Mouse (Mus musculus): ENCODE measurements around the gene Npas3.

Gene Npas3

GRCm38 (mm10) chr12:54005546-54005945, 757.1 kb downstream of the Npas3 start:
- no peak for DNase-seq

GRCm38 (mm10) chr12:54015304-54015703, 766.8 kb downstream of the Npas3 start:
- peak; percentile 6 for DNase-seq

- no peak for DNase-seq
These were observed 769.5 kb downstream of the Npas3 start for GRCm38 (mm10) chr12:54017949-54018348.

GRCm38 (mm10) chr12:54019979-54020378, 771.5 kb downstream of the Npas3 start:
- no peak for DNase-seq

- DNase-seq, result no peak
These were observed 786.3 kb downstream of the Npas3 start for GRCm38 (mm10) chr12:54034666-54035346.

- DNase-seq, result no peak
These were observed 789.1 kb downstream of the Npas3 start for GRCm38 (mm10) chr12:54037602-54038001.

- no peak for DNase-seq
These were observed 794.6 kb downstream of the Npas3 start for GRCm38 (mm10) chr12:54042996-54043544.

- DNase-seq, result no peak
These were observed 796.3 kb downstream of the Npas3 start for GRCm38 (mm10) chr12:54044606-54045334.

GRCm38 (mm10) chr12:54045360-54045759, 796.9 kb downstream of the Npas3 start:
- no peak for DNase-seq

GRCm38 (mm10) chr12:54046824-54047223, 798.3 kb downstream of the Npas3 start:
- no peak for DNase-seq

GRCm38 (mm10) chr12:54048126-54048525, 799.6 kb downstream of the Npas3 start:
- no peak for DNase-seq

- no peak for DNase-seq
These were observed 801.4 kb downstream of the Npas3 start for GRCm38 (mm10) chr12:54049926-54050325.

GRCm38 (mm10) chr12:54052939-54053338, 804.5 kb downstream of the Npas3 start:
- DNase-seq, result no peak

- no peak for DNase-seq
These were observed 805.1 kb downstream of the Npas3 start for GRCm38 (mm10) chr12:54053598-54053997.

- DNase-seq, result peak; percentile 59
These were observed 812.3 kb downstream of the Npas3 start for GRCm38 (mm10) chr12:54060732-54061131.

GRCm38 (mm10) chr12:54061168-54061567, 812.7 kb downstream of the Npas3 start:
- no peak for DNase-seq

- DNase-seq, result no peak
These were observed 816.5 kb downstream of the Npas3 start for GRCm38 (mm10) chr12:54064986-54065385.

- DNase-seq, result peak; percentile 11
These were observed 817.1 kb downstream of the Npas3 start for GRCm38 (mm10) chr12:54065607-54066006.

GRCm38 (mm10) chr12:54067419-54067818, 818.9 kb downstream of the Npas3 start:
- DNase-seq, result no peak

- peak; percentile 1 for DNase-seq
These were observed 819.6 kb downstream of the Npas3 start for GRCm38 (mm10) chr12:54067886-54068756.

- no peak for DNase-seq
These were observed 820.3 kb downstream of the Npas3 start for GRCm38 (mm10) chr12:54068757-54069146.

GRCm38 (mm10) chr12:54074012-54074411, 825.5 kb downstream of the Npas3 start:
- DNase-seq, result no peak

GRCm38 (mm10) chr12:54080996-54081395, 832.5 kb downstream of the Npas3 start:
- no peak for DNase-seq

Measured in lung, postnatal 36 days (tissue).